Mouse (Mus musculus): Measurements from ENCODE around the gene Natd1.
"Not testable (repeated sequence)": the region's sequence is repeated elsewhere in the genome, so short reads cannot be mapped to it uniquely, and the experiment has no call there.

The Natd1 gene

DNA sequence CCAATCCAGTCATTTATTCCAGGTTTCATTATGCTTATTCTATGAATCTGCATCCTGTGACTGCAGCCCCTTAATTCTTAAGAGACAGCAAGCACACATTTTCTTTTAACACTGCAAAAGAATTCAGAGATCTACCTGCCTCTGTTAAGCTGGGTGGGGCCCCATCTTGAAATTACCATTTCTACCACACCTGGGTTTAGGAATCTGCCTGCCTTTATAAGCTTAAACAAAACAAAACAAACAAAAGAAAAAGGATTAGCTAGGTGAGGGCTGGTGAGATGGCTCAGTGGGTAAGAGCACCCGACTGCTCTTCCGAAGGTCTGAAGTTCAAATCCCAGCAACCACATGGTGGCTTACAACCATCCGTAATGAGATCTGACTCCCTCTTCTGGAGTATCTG, 27.6 kb downstream of the Natd1 start:
- not testable (repeated sequence) for DNase-seq

DNA sequence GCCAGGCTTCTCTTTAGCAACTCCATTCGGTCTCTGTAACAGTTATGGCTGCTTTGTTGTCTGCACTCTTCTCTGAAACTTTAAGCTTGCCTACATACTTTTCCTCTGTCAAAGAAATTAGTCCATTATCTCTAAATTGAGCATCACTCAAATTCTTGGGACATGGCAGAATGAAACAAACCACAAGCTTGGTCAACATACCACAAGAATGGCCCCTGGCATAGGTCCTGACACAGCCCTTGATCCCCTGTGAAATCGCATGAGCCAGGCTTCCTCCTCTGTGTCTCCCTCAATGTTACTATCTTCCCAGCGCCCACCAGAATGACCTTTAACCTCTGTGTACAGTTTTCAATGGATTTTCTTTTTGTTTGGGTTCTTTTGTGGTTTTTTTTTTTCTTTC, 32.2 kb downstream of the Natd1 start:
- DNase-seq: no peak

DNA sequence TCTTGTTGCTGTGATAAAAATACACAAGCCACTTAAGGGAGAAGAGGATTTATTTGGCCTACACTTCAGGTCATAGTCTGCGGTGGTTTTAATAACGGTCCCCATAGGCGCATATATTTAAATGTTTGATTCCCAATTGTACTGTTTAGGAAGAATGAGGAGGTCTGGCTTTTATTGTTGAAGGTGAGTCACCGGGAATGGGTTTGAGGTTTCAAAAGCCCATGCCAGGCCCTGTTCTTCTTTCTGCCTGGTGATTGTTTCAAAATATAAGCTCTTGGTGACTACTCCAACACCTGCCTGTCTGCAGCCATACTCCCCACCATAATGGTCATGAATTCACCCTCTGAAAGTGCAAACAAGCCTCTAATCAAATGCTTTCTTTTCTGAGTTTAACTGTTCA, 34.0 kb downstream of the Natd1 start:
- no peak for DNase-seq

DNA sequence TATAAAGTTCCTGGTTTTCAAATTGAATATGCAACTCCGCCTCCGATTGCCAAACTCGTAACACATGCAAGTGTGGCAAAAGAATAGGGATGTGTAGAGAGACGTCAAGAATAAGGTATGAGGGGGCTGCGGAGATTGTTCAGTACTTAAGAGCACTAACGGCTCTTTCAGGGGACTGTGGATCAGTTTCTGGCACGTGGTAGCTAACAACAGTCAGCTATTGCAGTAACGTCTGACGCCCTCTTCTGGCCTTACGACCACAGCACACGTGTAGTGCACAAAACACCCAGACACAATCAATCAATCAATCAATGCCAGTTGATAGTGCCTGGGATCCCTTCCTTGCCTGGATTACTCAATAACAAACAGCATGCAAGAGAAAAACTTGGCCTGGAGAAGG, 35.1 kb downstream of the Natd1 start:
- peak; percentile 45 for DNase-seq

DNA sequence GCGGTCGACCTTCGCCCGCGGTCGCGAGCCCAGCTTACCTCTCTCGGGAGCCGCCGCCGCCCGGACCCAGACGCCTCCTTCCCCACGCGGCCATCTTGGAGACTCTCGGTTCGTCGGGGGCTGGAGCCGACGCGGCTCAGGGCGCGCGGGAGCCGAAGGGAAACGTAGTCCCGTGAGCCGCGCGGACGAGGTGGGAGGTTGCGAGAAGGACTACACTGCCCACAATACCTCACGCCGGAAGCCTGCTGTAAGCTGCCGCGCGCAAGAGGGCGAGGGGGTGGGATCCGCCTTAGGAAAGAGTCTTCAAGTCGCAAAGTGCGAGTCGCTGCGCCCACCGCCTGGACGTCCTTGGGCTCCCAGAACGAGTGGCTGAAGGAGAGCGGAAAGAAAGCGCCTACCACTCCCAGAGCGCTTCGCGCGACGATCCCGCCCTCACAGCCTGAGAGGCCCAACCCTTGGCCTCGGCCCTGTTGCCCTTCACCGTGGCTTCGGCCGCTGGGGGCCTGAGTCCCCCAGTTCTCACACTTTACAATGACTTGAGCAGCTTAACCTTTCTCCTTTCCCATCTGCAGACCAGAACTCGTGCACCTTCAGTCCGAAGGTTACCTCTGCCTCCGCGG, 35.8 kb downstream of the Natd1 start, which contains the start of gene Tmem11:
Tmem11 (minus strand) TSS at position 598 of the 620 bp plus-strand sequence.
- peak; percentile 92 to 97 for DNase-seq

DNA sequence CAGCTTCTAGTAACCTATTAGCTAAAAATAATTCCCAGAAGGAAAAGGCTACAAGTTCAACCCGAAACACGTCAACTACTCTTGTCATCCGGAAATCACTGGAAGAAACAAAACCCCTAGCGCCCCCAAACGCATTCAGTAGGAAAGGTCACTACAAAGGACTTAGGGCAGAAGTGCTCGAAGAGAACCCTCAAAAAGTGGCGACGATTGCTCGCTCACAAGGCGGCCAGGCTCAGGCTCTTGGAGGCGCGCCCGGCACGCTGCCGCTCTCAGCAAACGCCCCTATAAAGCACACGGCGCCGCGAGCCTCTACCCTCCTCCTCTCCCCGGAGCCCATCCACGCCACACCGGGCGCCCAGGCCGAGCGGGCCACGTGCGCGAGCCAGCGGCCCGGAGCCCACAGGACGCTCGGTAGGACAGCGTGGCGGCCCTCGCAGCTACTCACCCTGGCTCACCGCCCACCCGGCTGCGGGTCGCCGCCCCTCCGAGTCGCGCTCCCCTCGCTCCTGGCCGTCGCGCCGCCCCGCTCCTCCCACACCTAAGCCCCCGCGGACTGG, 36.4 kb downstream of the Natd1 start:
- no peak for DNase-seq

DNA sequence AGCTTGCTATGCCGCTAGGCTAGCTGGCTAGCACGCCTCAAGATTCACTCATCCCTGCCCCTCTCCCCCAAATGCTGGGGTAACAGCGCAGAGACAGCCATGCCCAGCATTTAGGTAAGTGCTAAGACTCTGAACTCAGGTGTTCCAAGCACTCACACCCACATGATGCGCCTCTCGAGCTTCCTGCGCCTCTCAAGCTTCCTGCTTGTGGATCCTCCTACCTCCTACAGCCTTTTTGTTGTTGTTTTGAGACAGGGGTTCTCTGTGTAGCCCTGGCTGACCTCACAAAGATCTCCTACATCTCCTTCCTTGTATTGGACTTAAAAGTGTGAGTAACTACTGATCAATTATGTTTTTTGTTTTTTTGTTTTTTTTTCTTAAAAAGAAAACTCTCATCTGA, 41.4 kb downstream of the Natd1 start:
- no peak for DNase-seq

DNA sequence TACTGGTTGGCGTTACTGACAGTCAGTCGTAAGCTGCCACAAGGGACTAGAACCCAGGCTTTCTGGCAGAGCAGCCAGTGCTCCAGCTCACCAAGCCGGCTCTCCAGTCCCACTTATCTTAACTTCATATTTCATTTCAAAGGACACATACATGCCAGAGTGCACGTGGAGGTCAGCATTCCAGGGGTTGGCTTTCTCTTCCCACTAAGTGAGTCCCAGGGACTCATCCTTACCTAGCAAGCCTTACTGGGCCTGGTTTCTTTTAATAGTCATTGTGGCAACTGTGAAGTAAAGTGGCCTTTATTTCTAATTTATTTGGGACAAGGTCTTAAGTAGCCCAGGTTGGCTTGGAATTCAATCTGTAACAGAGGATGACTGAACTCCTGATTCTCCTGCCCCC, 43.1 kb downstream of the Natd1 start:
- no peak for DNase-seq

DNA sequence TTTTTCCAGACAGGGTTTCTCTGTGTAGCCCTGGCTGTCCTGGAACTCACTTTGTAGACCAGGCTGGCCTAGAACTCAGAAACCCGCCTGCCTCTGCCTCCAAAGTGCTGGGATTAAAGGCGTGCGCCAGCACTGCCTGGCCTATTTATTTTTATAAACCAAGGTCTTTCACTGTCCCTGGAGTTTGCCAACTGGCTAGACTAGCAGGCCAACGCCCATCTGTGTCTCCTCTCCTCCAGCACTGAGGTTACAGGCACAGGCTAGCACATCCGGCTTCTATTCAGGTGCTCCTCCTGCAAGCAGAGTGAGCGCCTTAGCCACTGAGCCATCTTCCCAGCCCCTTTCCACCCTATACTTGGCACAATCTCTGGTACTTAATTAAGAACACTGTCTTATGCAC, 45.1 kb downstream of the Natd1 start:
- DNase-seq: not testable (repeated sequence)

DNA sequence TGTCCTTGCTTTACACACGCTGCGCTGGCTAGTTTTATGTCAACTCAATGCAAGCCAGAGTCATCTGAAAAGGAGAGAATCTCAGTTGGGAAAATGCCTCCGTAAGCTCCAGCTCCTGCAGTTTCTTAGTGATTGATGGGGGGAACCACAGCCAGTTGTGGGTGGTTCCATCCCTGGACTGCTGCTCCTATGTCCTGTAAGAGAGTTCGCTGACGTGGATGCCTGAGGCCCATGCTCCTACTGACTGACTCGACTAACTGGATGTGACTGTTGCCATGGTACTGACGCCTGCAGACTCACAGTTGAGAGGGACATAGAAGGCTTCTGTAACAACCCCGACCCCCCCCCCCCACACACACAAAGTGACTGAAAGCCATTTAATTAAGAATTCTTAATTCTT, 46.6 kb downstream of the Natd1 start:
- DNase-seq: no peak

DNA sequence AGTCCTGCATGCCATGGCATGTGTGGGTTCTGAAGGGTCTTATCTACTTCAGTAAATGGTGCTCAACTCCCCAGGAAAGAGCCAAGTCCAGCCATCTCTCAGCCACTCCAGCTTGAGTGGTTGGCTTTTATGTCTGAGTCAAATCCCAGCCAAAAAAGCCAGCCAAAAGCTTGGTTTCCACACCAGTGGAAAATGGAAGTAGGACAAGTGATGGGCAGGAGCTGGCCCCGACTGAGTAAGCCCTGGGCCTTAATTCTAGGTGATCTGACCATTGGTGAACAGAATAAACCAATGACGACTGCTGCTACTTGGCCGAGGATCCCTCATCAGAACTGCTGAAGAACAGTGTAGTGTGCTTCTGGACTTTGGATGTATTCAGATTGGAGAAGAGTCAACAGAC, 47.1 kb downstream of the Natd1 start:
- DNase-seq: no peak

DNA sequence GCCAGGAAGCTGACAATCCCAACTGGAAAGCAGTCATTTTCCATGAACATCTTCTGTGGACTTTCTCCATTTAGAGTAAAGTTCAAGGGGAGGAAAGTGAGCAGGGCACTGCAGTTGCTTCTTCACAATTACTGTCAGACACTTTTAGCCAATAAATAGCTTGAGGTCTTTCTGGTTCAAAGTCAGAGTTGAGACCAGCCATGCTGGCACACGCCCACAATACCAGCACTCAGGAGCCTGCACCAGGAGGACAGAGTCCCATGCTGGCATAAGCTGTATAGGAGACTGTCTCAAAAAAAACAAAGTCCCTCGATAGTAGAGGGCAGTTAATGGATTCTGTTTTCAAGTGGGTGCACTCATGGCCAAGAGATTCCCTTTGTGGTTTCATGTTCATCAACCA, 48.5 kb downstream of the Natd1 start:
- no peak for DNase-seq

DNA sequence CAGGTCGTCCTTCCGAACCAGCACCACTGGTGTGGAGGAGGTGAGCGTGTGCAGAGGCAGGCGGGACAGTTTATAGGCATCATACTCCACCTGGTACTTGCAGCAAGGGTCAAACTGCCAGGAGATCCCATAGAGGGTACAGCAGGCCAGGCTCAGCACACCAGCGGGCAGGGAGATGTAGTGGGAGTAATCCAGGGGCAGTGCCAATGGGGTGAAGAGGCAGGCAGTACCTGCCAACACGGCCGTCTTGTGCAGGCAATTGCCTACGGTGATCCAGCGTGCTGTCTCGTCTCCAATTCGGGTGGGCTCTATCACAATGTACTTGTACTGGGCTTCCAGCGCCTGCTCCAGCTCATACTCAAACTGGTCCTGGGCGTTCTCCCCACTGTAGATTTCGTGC, 49.6 kb downstream of the Natd1 start:
- DNase-seq: no peak

DNA sequence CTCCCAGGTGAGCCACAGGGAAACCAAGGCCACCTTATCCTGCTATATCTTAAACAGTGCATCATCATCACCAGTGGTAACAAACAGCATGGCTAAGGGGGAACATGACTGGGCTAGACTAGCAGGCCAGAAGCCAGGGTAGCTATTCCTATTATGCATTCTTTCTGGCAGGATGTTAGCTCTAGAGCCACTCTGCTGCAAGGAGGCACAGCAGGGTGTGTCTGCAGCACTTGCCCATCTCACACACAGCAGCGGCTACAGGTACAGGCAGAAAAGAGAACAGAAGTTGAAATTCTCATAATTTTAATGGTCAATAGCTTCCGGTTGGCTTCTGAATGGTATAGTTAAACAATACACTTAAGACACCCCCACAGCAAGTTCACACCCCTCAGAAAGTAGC, 50.4 kb downstream of the Natd1 start:
- DNase-seq: no peak

DNA sequence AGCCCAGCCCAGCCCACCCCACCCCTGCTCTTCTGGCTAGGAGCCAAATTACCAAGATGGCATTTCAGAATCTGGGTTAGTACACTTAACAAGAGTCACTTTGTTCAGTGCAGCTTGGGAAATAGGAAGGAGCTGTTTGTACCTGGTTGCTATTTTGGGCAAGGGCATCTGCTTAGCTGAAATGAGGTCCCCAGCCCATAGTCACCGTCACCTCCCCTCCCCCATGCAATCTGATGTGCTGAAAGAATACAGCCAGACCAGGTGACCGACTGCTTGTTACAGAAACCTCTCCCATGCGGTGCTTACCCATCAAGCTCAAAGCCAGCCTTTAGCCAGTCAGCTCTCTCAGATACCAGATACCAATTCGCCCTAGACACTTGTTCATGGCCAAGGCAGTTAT, 51.4 kb downstream of the Natd1 start:
- no peak for DNase-seq

DNA sequence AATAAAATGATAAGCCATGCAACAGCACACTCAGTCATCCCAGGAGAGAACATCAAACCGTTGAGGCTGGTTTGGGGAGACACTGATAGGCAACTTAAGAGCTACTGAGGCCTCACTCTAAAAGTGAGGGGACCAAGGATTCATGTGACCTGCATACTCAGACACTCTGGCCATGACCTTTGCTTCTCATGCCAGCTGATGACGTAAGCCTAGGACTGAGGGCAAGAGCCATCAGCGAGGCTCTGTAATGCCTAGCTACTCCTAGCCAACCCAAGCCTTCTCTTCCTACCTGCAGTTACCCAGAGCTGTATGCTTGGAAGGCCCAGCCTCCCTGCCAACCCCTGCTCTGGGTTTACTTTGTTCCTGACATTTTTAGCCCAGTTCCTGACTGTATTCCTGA, 52.6 kb downstream of the Natd1 start:
- DNase-seq: no peak

DNA sequence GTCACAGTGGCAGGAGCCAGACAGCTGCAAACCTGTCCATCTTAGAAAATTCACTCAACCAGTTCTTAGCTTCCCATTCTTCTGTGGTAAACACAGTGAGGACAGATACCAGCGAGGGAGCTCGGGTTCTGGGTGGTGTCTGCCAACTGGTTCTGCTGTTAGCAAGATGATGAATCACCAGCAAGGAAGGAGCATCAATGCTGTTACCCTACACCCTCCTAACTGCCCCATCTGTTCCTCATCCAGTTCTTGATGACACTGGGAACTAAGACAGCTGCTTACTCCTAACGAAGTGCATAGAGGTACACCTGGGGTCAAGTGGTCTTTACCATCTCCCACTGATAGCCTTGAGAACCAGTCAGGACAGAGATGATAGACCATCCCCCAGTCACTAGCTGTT, 58.0 kb downstream of the Natd1 start:
- DNase-seq: no peak
